ENCODE assay signal across 9 mouse cellular contexts in genomic region chr1:58296278-58296677, GRCm38 (mm10). TPM values are rescaled to one million over a fixed set of nuclear protein-coding genes. Genes with fewer than 3 reads are reported as not detected.
DNase-seq lines count a peak whose midpoint lies in the region; ATAC-seq and TF ChIP-seq lines count a peak whose summit lies in the region.
"Had no signal": no experiment of that assay in that cellular context is flagged by ENCODE, and none has a peak within 500 bp of the region (broad histone marks: within the 10 kb centered on the region; RNA-seq: fewer than 3 reads in every experiment).

No protein-coding gene starts in this region.

- no peaks in the 10 kb centered on the region for H3K4me1 ChIP-seq in ES-Bruce4 (ENCODE audit: control insufficient read depth, insufficient read depth, low read length)
- no peaks in the 10 kb centered on the region; the same call in 1 of the 2 replicates for H3K4me1 ChIP-seq in bone marrow, adult 2 months (ENCODE audit: control insufficient read depth, insufficient read depth, low read length)
- no peaks in the 10 kb centered on the region for H3K4me1 ChIP-seq in forebrain, embryonic 11.5 days (replicated peaks; ENCODE audit: control insufficient read depth, insufficient read depth, low read length)

- DNase-seq in forebrain, embryonic 11.5 days (ENCODE audit: low spot score): peak; percentile 76
- DNase-seq in layer of hippocampus, adult 8-10 months (ENCODE audit: low spot score in 2 of 2): peak; percentile 23 to 64
- DNase-seq in lung, postnatal 25 days (ENCODE audit: low spot score): peak; percentile 72
- peak; percentile 25 for DNase-seq in retina, adult 2 months (ENCODE audit: low read depth, low spot score)
- peak; percentile 72 for DNase-seq in thymus, postnatal 25 days

- H3K27ac ChIP-seq in ES-Bruce4 (ENCODE audit: insufficient read depth, low read length): no peak overlapping the region
- H3K27ac ChIP-seq in bone marrow, adult 2 months (ENCODE audit: control insufficient read depth, insufficient read depth, low read depth, low read length, poor library complexity): no peak overlapping the region
- H3K27ac ChIP-seq in forebrain, embryonic 11.5 days (ENCODE audit: low read depth, low read length): no peak overlapping the region

- WGBS in bone marrow, adult 2 months: 12% methylated on average over 7 of the region's 7 CpGs
- 4% methylated on average over 7 of the region's 7 CpGs for WGBS in forebrain, embryonic 11.5 days

- no peaks in the 10 kb centered on the region for H3K36me3 ChIP-seq in ES-Bruce4 (ENCODE audit: control insufficient read depth, insufficient read depth, low read length, poor library complexity, severe bottlenecking)
- H3K36me3 ChIP-seq in forebrain, embryonic 11.5 days (ENCODE audit: control insufficient read depth, insufficient read depth, low read length): no peaks in the 10 kb centered on the region

- H3K9ac ChIP-seq in ES-Bruce4 (ENCODE audit: low read depth, poor library complexity, severe bottlenecking): no peak overlapping the region
- H3K9ac ChIP-seq in forebrain, embryonic 11.5 days (ENCODE audit: low read length): no peak overlapping the region

- no peak for TF ChIP-seq POLR2A in ES-Bruce4 (IDR thresholded peaks at IDR 0.05; ENCODE audit: insufficient read depth, low read length)
- no peak for TF ChIP-seq POLR2A in bone marrow, adult 2 months (IDR thresholded peaks at IDR 0.05; ENCODE audit: borderline replicate concordance, control insufficient read depth, low read depth, low read length)

- no peaks in the 10 kb centered on the region for H3K9me3 ChIP-seq in ES-Bruce4 (replicated peaks; ENCODE audit: control insufficient read depth, insufficient read depth, low read length, poor library complexity, severe bottlenecking)
- H3K9me3 ChIP-seq in forebrain, embryonic 11.5 days (ENCODE audit: control insufficient read depth, low read length): no peaks in the 10 kb centered on the region

- no peak overlapping the region for H3K4me3 ChIP-seq in ES-Bruce4 (ENCODE audit: low read depth, low read length)
- no peak overlapping the region for H3K4me3 ChIP-seq in bone marrow, adult 2 months (replicated peaks; ENCODE audit: control insufficient read depth, low read depth, low read length)
- H3K4me3 ChIP-seq in forebrain, embryonic 11.5 days (ENCODE audit: low read depth, low read length): no peak overlapping the region

- no peak overlapping the region for H3K4me2 ChIP-seq in forebrain, embryonic 11.5 days (ENCODE audit: low read depth, low read length, severe bottlenecking)

- ATAC-seq in forebrain, embryonic 11.5 days (replicated peaks; ENCODE audit: low FRiP score): peak; percentile 67; the same call in 1 of the 2 replicates
- peak; percentile 87 to 94 for ATAC-seq in hematopoietic stem cell, adult 5-6 weeks (replicated peaks in 1 of 2; ENCODE audit: insufficient read depth in 1 of 2, low FRiP score in 2 of 2, low TSS enrichment in 1 of 2, low read depth in 1 of 2, poor library complexity in 2 of 2, severe bottlenecking in 2 of 2)

- no peaks in the 10 kb centered on the region for H3K27me3 ChIP-seq in ES-Bruce4 (ENCODE audit: control insufficient read depth, insufficient read depth, low read length, poor library complexity, severe bottlenecking)
- no peaks in the 10 kb centered on the region for H3K27me3 ChIP-seq in forebrain, embryonic 11.5 days (ENCODE audit: control insufficient read depth, insufficient read depth, low read length)

- TF ChIP-seq EP300 in ES-Bruce4 (IDR thresholded peaks at IDR 0.05; ENCODE audit: insufficient read depth, low read depth, low read length): 0 out of 2 replicates have a peak, but pooled peaks have one; percentile 14

- peak; percentile 91 for TF ChIP-seq CTCF in ES-Bruce4 (IDR thresholded peaks at IDR 0.05; ENCODE audit: low read depth, low read length)
- peak; percentile 84 for TF ChIP-seq CTCF in bone marrow, adult 2 months (IDR thresholded peaks at IDR 0.05; ENCODE audit: control insufficient read depth, insufficient read depth, low read length)

RNA-seq across cellular contexts. Expression of gene Aox2, which starts 18.2 kb away (rescaled TPM):
- not detected in 2 replicates for polyA plus RNA-seq in ES-Bruce4 (2011; ENCODE audit: insufficient read depth, insufficient read length, low read depth, missing spikeins)
- not detected in 2 replicates for polyA plus RNA-seq in bone marrow, adult 2 months (2011; ENCODE audit: insufficient read depth, insufficient read length, low replicate concordance, missing spikeins)
- 0.05 TPM in 1 of 2 replicates, not detected in the other for polyA plus RNA-seq in forebrain, embryonic 11.5 days (2014; fragmentation: Nextera tagmentation; extraction: Ambion mirVana)
- total RNA-seq in hematopoietic stem cell, adult 5-6 weeks (2017): 0.38 TPM in 1 of 2 replicates, not detected in the other
- total RNA-seq in layer of hippocampus, adult 8-10 months (2022): under 1 TPM in 2 of 4 experiments, not detected in 2; 0.05 to 0.07 TPM
- total RNA-seq: layer of hippocampus, adult 18-20 months had no signal

Comparison
In these comparisons a context has a peak if more than half of its experiments do, and no peak if none do; other contexts are left out.
1. DNase-seq: peak in every context shown above with its lines; median percentile 76 in forebrain, embryonic 11.5 days; 72 in lung, postnatal 25 days; 72 in thymus, postnatal 25 days; 44 in layer of hippocampus, adult 8-10 months; 25 in retina, adult 2 months.